Mouse (Mus musculus): Measurements from ENCODE around the gene Hpd. TPM values are rescaled to one million over a fixed set of nuclear protein-coding genes. Genes with fewer than 3 reads are reported as not detected.
A peak's percentile ranks its signal among the peaks of the same experiment; 100 is the strongest.

The Hpd gene
- total RNA-seq, 2 experiments from 2014 or later: 0.21 to 0.69 TPM

GRCm38 (mm10) chr5:123148073-123148722, 34.3 kb downstream of the Hpd start:
- no peak for DNase-seq (ENCODE audit: low spot score)

GRCm38 (mm10) chr5:123147569-123147968, 35.0 kb downstream of the Hpd start:
- DNase-seq (ENCODE audit: low spot score): no peak

GRCm38 (mm10) chr5:123146357-123146756, 36.2 kb downstream of the Hpd start:
- DNase-seq (ENCODE audit: low spot score): no peak

- no peak for DNase-seq (ENCODE audit: low spot score)
Measured at GRCm38 (mm10) chr5:123144746-123145590, 37.6 kb downstream of the Hpd start.

- no peak for DNase-seq (ENCODE audit: low spot score)
Measured at GRCm38 (mm10) chr5:123143971-123144745, 38.4 kb downstream of the Hpd start.

GRCm38 (mm10) chr5:123143251-123143970, 39.1 kb downstream of the Hpd start:
- DNase-seq (ENCODE audit: low spot score): no peak

- DNase-seq (ENCODE audit: low spot score): peak; percentile 61
Measured at GRCm38 (mm10) chr5:123142161-123143157, 40.1 kb downstream of the Hpd start, which contains the start of gene Setd1b. TSS of gene Setd1b (plus strand) at chr5:123142193.

GRCm38 (mm10) chr5:123141555-123142160, 40.9 kb downstream of the Hpd start:
- DNase-seq (ENCODE audit: low spot score): no peak

- peak; percentile 92 for DNase-seq (ENCODE audit: low spot score)
Measured at GRCm38 (mm10) chr5:123140694-123141554, 41.6 kb downstream of the Hpd start.

- no peak for DNase-seq (ENCODE audit: low spot score)
Measured at GRCm38 (mm10) chr5:123139722-123140627, 42.6 kb downstream of the Hpd start.

GRCm38 (mm10) chr5:123138953-123139721, 43.4 kb downstream of the Hpd start:
- peak; percentile 92 for DNase-seq (ENCODE audit: low spot score)

GRCm38 (mm10) chr5:123138230-123138911, 44.2 kb downstream of the Hpd start:
- peak; percentile 74 for DNase-seq (ENCODE audit: low spot score)

GRCm38 (mm10) chr5:123137910-123138229, 44.7 kb downstream of the Hpd start:
- DNase-seq (ENCODE audit: low spot score): no peak

GRCm38 (mm10) chr5:123137044-123137909, 45.2 kb downstream of the Hpd start:
- DNase-seq (ENCODE audit: low spot score): peak; percentile 91

GRCm38 (mm10) chr5:123136361-123137043, 46.0 kb downstream of the Hpd start:
- DNase-seq (ENCODE audit: low spot score): peak; percentile 92
